Mouse (Mus musculus): ENCODE measurements around the gene Csf2rb. TPM values are rescaled to one million over a fixed set of nuclear protein-coding genes. Genes with fewer than 3 reads are reported as not detected.

Csf2rb gene
- polyA plus RNA-seq, 1 experiment from 2014 or later, result 2.4 TPM

DNA sequence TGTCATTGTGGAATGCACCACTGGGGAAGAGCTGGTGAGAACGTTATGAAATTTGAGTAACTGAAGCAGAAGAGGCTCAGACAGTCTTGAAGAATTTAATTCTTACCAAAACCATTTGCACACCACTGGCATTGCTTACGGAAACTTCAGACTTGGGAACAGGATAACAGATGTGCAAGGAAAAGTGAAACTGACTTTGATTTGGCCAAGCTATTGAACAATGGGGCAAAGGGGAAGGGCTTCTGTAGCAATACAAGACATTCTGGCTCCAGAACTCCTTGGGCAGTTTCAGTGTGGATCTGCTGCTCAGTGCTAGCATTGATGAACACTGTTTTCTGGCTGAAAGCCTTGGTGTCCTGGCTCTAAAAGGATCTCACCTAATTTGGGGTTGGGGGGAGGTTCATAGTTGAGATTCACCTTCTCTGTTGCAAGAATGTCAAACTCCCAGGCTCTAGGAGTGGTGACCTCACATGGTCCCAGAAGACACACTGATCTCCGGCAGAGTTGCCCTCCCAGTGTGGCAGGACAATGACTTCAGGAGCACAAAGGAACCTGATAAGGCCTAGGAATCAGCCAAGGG is 26.1 kb downstream of the Csf2rb start:
- H3K9ac ChIP-seq, result no peak overlapping the region
- H3K9me3 ChIP-seq (replicated peaks), result no peaks in the 10 kb centered on the region
- 43% methylated on average over 3 of the region's 3 CpGs for WGBS
- no peak overlapping the region for H3K4me2 ChIP-seq
- H3K27me3 ChIP-seq (replicated peaks), result peaks cover 8% of the 10 kb centered on the region
- H3K27ac ChIP-seq (ENCODE audit: poor library complexity, severe bottlenecking), result no peak overlapping the region
- H3K4me1 ChIP-seq (replicated peaks), result no peaks in the 10 kb centered on the region
- no peak overlapping the region for H3K4me3 ChIP-seq
- no peaks in the 10 kb centered on the region for H3K36me3 ChIP-seq
- no peak for ATAC-seq (ENCODE audit: insufficient number of reproducible peaks, low FRiP score)

DNA sequence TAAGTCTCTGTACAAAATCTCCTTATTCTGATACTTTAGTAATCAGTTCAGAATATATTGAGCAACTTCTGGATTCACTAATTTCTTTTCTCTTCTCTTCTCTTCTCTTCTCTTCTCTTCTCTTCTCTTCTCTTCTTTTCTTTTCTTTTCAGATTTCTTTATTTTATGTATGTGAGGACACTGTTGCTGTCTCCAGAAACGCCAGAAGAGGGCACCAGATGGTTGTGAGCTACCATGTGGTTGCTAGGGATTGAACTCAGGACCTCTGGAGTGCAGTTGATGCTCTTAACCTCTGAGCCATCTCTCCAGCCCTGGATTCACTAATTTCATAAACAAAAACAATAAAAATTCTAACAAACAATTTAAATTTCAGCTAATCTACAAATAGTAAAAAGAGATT is 29.4 kb downstream of the Csf2rb start:
- no peak overlapping the region for H3K27ac ChIP-seq (ENCODE audit: poor library complexity, severe bottlenecking)
- 0% methylated on average over 1 of the region's 1 CpGs for WGBS
- no peak overlapping the region for H3K4me3 ChIP-seq
- H3K9ac ChIP-seq, result no peak overlapping the region
- no peaks in the 10 kb centered on the region for H3K9me3 ChIP-seq (replicated peaks)
- H3K4me2 ChIP-seq, result no peak overlapping the region
- no peaks in the 10 kb centered on the region for H3K4me1 ChIP-seq (replicated peaks)
- ATAC-seq (ENCODE audit: insufficient number of reproducible peaks, low FRiP score), result no peak
- H3K36me3 ChIP-seq, result no peaks in the 10 kb centered on the region
- H3K27me3 ChIP-seq (replicated peaks), result peaks cover 8% of the 10 kb centered on the region; the same call in 1 of the 2 replicates

DNA sequence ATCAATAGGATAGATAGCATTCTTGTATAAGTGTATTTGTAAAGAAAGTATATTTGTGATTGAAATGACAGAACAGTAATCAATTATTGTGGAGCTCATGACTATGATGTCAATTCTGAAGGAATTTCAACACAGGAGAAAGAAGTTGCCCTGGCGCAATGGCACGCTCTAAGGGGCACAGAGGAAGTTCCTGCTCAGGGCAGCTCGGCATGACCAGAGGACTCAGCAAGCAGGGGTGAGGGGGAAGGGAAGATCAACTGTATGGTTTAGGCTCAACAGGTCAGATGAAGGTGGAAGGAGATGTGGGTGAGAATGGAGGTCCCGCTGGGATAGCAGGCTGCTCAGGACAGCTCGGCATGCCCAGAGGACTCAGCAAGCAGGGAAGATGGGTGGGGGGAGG is 30.0 kb downstream of the Csf2rb start:
- Histone ChIP-seq H3K4me2 (no peak overlapping the region), H3K9me3 (replicated peaks) (no peaks in the 10 kb centered on the region), H3K4me1 (replicated peaks) (no peaks in the 10 kb centered on the region), H3K27ac (ENCODE audit: poor library complexity, severe bottlenecking) (no peak overlapping the region), H3K36me3 (no peaks in the 10 kb centered on the region), H3K27me3 (replicated peaks) (peaks cover 8% of the 10 kb centered on the region; the same call in 1 of the 2 replicates), H3K4me3 (no peak overlapping the region), H3K9ac (no peak overlapping the region)
- WGBS, result 83% methylated on average over 5 of the region's 5 CpGs
- ATAC-seq (ENCODE audit: insufficient number of reproducible peaks, low FRiP score), result no peak

DNA sequence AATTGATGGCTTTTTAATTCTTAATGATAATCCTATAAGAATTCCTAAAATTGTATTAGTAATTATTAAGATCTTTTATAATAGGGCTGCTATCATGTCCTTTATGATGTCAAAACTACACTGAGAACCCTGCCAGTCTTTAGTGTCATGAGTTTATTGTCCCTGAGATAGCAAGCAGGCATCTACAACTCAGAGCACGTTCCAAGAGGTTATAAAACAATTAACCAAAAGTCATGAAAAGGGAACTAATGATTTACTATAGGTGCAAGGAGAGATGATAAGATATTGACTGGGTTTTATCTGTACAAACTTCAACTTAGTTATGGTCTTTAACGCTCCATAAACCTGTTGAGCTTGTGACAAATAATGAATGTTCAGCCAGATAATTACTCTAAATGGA is 40.4 kb downstream of the Csf2rb start:
- 75% methylated on average over 2 of the region's 2 CpGs for WGBS
- no peak for ATAC-seq (ENCODE audit: insufficient number of reproducible peaks, low FRiP score)
- Histone ChIP-seq H3K36me3 (no peaks in the 10 kb centered on the region), H3K9me3 (replicated peaks) (peaks cover 2% of the 10 kb centered on the region; the same call in 1 of the 2 replicates), H3K9ac (no peak overlapping the region), H3K4me2 (no peak overlapping the region), H3K4me1 (replicated peaks) (peaks cover 5% of the 10 kb centered on the region), H3K27me3 (replicated peaks) (peaks cover 39% of the 10 kb centered on the region), H3K4me3 (no peak overlapping the region), H3K27ac (ENCODE audit: poor library complexity, severe bottlenecking) (no peak overlapping the region)

DNA sequence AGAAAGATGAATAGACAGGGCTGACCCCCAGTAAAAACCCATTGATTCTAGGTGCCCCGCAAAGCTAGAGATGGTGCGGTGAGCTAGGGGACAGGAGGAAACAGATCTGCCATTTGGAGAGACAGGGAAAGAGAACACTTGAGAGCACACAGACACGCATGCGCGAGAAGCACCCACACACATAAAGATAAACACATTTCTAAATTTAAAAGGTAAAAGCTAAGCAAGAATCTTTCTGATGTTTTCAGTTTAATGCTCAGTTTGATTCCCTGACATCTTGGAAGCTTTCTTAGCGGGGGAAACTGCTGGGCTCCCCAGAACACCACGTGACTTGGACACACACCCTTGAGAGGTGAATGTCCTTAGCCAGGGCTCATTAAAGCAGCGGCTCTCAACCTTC is 41.3 kb downstream of the Csf2rb start:
- no peak overlapping the region for H3K4me2 ChIP-seq
- H3K27ac ChIP-seq (ENCODE audit: poor library complexity, severe bottlenecking), result no peak overlapping the region
- peaks cover 5% of the 10 kb centered on the region for H3K4me1 ChIP-seq (replicated peaks)
- no peak overlapping the region for H3K9ac ChIP-seq
- H3K9me3 ChIP-seq (replicated peaks), result no peaks in the 10 kb centered on the region; the same call in 1 of the 2 replicates
- no peak overlapping the region for H3K4me3 ChIP-seq
- H3K27me3 ChIP-seq (replicated peaks), result peaks cover 40% of the 10 kb centered on the region
- WGBS, result 79% methylated on average over 8 of the region's 8 CpGs
- no peaks in the 10 kb centered on the region for H3K36me3 ChIP-seq
- ATAC-seq (ENCODE audit: insufficient number of reproducible peaks, low FRiP score), result no peak

DNA sequence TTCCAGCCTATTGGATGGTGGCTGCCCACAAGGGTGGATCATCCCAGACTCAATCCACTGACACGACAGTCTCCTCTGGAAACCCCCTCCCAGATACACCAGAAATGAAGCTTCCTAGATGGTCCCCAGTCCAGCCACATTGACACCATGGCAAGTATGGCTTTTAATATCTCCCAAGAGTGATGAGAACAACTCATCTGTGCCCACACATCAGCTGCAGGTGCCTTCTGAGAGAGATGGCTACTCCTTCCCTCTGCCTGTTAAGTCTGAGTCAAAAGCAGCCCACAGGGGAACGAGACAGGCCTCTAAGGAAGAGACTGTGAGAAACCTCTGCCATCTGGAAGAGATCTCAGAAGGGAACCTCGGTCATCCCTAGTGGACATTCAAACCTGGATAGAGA is 42.3 kb downstream of the Csf2rb start:
- no peak overlapping the region for H3K9ac ChIP-seq
- no peaks in the 10 kb centered on the region; the same call in 1 of the 2 replicates for H3K9me3 ChIP-seq (replicated peaks)
- H3K27me3 ChIP-seq (replicated peaks), result peaks cover 42% of the 10 kb centered on the region
- no peak overlapping the region for H3K4me3 ChIP-seq
- H3K4me2 ChIP-seq, result no peak overlapping the region
- peaks cover 5% of the 10 kb centered on the region for H3K4me1 ChIP-seq (replicated peaks)
- 63% methylated on average over 3 of the region's 3 CpGs for WGBS
- H3K27ac ChIP-seq (ENCODE audit: poor library complexity, severe bottlenecking), result no peak overlapping the region
- no peaks in the 10 kb centered on the region for H3K36me3 ChIP-seq
- no peak for ATAC-seq (ENCODE audit: insufficient number of reproducible peaks, low FRiP score)

DNA sequence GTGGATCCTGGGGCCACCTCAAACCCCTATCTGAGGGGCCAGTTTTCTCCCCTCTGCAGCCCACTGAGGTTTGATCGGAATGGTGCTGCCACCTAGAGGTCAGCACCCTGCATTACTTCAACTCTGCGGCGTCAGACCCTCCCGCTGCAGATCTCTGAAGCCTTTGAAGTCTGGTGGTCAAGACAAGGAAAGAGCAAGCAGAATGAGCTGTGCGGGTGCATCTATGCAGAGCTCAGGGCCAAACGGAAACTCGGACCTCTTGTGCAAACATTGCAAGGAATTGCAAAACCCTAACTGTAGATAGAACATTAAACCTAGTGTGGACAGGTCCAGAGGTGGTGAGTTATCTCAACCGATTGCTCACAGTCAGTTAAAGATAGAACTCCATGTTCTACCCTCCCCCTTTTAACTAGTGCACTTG is 43.4 kb downstream of the Csf2rb start:
- Histone ChIP-seq H3K4me2 (no peak overlapping the region), H3K27ac (ENCODE audit: poor library complexity, severe bottlenecking) (no peak overlapping the region), H3K4me3 (no peak overlapping the region), H3K9ac (no peak overlapping the region), H3K36me3 (no peaks in the 10 kb centered on the region), H3K27me3 (replicated peaks) (peaks cover 42% of the 10 kb centered on the region), H3K9me3 (replicated peaks) (no peaks in the 10 kb centered on the region; the same call in 1 of the 2 replicates), H3K4me1 (replicated peaks) (peaks cover 5% of the 10 kb centered on the region)
- peak; percentile 18; the same call in 1 of the 2 replicates for ATAC-seq (ENCODE audit: insufficient number of reproducible peaks, low FRiP score)
- 3% methylated on average over 8 of the region's 8 CpGs for WGBS

DNA sequence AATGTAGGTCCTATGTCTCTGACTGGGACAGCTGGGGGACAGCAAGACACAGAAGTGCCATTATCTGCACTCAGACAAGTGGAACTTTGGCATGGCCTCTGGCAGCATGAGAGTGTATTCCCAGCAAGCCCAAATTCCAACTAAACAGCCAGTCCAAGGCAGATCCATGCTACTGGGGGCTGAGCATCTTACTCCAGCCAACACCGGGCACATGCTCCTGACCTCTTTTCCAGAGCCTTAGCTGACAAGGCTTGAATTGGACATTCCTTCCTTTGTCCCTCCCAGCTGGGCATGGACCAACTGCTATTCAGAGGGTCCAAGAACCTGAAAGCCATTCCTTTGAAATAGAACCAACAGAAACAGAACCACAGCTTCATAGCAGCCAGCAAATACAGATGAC is 44.1 kb downstream of the Csf2rb start:
- H3K27ac ChIP-seq (ENCODE audit: poor library complexity, severe bottlenecking), result no peak overlapping the region
- WGBS, result 70% methylated on average over 1 of the region's 1 CpGs
- H3K9ac ChIP-seq, result no peak overlapping the region
- no peak overlapping the region for H3K4me3 ChIP-seq
- peaks cover 42% of the 10 kb centered on the region for H3K27me3 ChIP-seq (replicated peaks)
- peaks cover 5% of the 10 kb centered on the region for H3K4me1 ChIP-seq (replicated peaks)
- no peaks in the 10 kb centered on the region for H3K36me3 ChIP-seq
- ATAC-seq (ENCODE audit: insufficient number of reproducible peaks, low FRiP score), result no peak
- H3K9me3 ChIP-seq (replicated peaks), result no peaks in the 10 kb centered on the region; the same call in 1 of the 2 replicates
- no peak overlapping the region for H3K4me2 ChIP-seq

DNA sequence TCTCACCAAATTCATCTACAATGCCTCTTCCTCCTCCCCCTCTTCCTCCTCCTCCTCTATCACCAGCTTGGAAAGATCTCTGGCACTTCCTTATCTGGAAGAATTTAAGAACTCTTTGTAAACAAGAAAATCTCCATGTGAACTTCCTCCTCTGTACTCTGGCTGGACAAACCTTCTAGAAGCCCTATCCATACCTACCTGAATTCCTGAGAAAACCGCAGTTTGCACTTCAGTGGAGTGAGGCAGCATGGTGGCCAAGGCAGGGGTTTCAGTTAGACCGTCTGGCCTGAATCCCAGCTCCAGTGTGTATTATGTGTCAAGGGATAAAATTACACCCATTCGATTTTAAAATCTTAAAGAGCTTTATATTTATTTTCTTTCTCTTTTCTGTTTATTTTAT is 47.2 kb downstream of the Csf2rb start:
- H3K9ac ChIP-seq, result no peak overlapping the region
- no peaks in the 10 kb centered on the region for H3K36me3 ChIP-seq
- no peak overlapping the region for H3K4me2 ChIP-seq
- no peak overlapping the region for H3K27ac ChIP-seq (ENCODE audit: poor library complexity, severe bottlenecking)
- H3K9me3 ChIP-seq (replicated peaks), result no peaks in the 10 kb centered on the region; the same call in 1 of the 2 replicates
- 67% methylated on average over 3 of the region's 3 CpGs for WGBS
- H3K4me1 ChIP-seq (replicated peaks), result peaks cover 5% of the 10 kb centered on the region
- no peak overlapping the region for H3K4me3 ChIP-seq
- H3K27me3 ChIP-seq (replicated peaks), result peaks cover 28% of the 10 kb centered on the region
- no peak for ATAC-seq (ENCODE audit: insufficient number of reproducible peaks, low FRiP score)

DNA sequence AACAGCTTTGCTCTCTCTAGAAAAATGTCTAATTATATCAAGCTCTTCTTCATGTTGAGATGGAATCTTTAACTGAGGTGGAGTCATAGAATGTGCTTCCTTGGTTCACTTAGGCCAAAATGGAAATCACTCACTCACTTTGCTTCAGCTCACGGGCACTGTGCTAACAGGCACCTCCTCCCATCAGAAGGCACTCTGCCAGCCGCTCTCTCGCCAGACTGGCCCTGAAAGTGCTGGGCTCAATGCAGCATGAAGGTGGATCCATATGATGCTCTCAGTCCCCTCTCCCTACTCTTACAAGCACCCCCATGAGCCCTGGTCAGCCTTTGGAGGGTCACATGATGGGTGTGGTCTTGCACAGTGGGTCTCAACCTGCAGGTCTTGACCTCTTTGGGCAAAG is 48.7 kb downstream of the Csf2rb start:
- Histone ChIP-seq H3K4me3 (no peak overlapping the region), H3K9ac (no peak overlapping the region), H3K27me3 (replicated peaks) (peaks cover 23% of the 10 kb centered on the region), H3K4me1 (replicated peaks) (peaks cover 2% of the 10 kb centered on the region), H3K9me3 (replicated peaks) (peaks cover 3% of the 10 kb centered on the region), H3K4me2 (no peak overlapping the region), H3K27ac (ENCODE audit: poor library complexity, severe bottlenecking) (no peak overlapping the region), H3K36me3 (no peaks in the 10 kb centered on the region)
- ATAC-seq (ENCODE audit: insufficient number of reproducible peaks, low FRiP score), result no peak
- WGBS, result 63% methylated on average over 3 of the region's 3 CpGs

DNA sequence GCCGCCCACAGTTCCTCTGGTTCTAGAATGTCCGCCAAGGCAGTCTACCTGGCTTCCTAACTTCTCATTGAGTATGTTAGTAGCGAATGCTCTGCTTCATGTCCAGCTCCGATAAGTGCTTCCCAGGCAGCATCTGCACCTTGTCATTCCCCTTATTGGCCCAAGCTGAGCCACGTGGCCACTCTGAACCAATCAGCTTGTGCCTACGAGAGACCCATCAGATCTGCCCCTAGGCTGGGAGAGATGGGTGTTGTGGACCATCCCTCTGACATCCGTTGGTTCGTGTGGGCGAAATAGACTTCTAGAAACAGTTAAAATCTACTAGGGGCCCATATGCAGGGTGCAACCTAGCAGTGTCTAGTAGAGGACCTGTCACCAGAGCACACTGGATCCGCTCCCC is 52.3 kb downstream of the Csf2rb start:
- Histone ChIP-seq H3K9ac (no peak overlapping the region), H3K9me3 (replicated peaks) (peaks cover 7% of the 10 kb centered on the region; the same call in 1 of the 2 replicates), H3K36me3 (no peaks in the 10 kb centered on the region), H3K4me3 (no peak overlapping the region), H3K27me3 (replicated peaks) (peaks cover 9% of the 10 kb centered on the region; the same call in 1 of the 2 replicates), H3K4me2 (no peak overlapping the region), H3K4me1 (replicated peaks) (no peaks in the 10 kb centered on the region), H3K27ac (ENCODE audit: poor library complexity, severe bottlenecking) (no peak overlapping the region)
- WGBS, result 78% methylated on average over 10 of the region's 10 CpGs
- ATAC-seq (ENCODE audit: insufficient number of reproducible peaks, low FRiP score), result no peak

DNA sequence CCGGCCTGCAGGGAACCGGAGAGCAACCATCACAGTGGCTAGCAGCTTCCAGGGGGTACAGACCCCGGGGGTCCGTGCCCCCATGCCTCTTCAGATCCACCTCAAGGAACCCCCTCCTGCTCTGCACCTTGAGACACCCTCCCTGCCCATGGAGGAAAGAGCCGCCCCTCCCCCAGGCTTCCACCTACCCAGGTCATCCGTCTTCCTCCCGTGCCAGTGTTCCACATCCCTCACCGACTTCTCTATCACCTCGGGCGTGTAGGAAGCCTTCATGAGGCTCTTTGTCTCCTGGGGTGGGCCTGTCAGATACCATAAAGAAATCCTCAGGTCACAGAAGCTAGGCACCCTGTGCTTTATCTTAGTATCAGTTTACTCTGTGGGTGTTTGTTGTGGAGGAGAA is 53.0 kb downstream of the Csf2rb start:
- no peaks in the 10 kb centered on the region for H3K36me3 ChIP-seq
- no peak overlapping the region for H3K27ac ChIP-seq (ENCODE audit: poor library complexity, severe bottlenecking)
- H3K4me2 ChIP-seq, result no peak overlapping the region
- 79% methylated on average over 10 of the region's 10 CpGs for WGBS
- ATAC-seq (ENCODE audit: insufficient number of reproducible peaks, low FRiP score), result no peak
- peaks cover 9% of the 10 kb centered on the region; the same call in 1 of the 2 replicates for H3K27me3 ChIP-seq (replicated peaks)
- H3K4me1 ChIP-seq (replicated peaks), result no peaks in the 10 kb centered on the region
- H3K9ac ChIP-seq, result no peak overlapping the region
- peaks cover 7% of the 10 kb centered on the region; the same call in 1 of the 2 replicates for H3K9me3 ChIP-seq (replicated peaks)
- no peak overlapping the region for H3K4me3 ChIP-seq
